Mouse (Mus musculus) layer of hippocampus, adult 9-11 months (tissue): Measurements from ENCODE around the gene Coro2a.
"Not testable (repeated sequence)": the region's sequence is repeated elsewhere in the genome, so short reads cannot be mapped to it uniquely, and the experiment has no call there.

Source experiments
- DNase-seq: peaks from one replicate; pipeline ENCODE4 v3.0.0; 2022

The Coro2a gene

DNA sequence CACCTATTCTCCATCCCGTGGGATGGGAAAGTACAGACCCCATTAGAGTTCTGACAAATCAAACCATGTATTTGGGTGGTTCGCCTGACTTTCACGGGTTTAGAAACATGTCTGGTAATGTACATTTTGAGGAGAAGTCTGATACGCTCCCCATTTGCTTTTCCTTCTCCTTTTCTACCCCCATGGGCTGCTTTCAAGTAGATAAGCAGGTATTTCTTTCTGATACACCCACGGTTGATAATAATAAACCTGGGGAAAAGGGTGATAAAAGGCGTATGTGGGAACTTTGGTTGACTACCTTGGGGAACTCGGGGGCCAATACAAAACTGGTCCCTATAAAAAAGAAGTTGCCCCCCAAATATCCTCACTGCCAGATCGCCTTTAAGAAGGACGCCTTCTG lies 20.0 kb downstream of the Coro2a start:
- not testable (repeated sequence) for DNase-seq

DNA sequence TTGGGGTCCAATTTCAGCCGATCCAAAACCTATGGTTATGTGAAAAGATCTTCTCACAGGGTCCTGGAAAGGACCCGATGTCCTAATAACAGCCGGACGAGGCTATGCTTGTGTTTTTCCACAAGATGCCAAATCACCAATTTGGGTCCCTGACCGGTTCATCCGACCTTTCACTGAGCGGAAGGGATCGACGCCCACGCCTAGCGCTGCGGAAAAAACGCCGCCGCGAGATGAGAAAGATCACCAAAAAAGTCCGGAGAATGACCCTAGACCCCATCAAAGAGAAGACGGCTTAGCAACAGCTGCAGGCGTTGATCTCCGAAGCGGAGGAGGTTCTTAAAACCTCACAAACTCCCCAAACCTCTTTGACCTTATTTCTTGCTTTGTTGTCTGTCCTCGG lies 20.4 kb downstream of the Coro2a start:
- not testable (repeated sequence) for DNase-seq

GRCm38 (mm10) chr4:46580799-46581243 lies 21.2 kb downstream of the Coro2a start:
- not testable (repeated sequence) for DNase-seq

GRCm38 (mm10) chr4:46578796-46579346 lies 23.1 kb downstream of the Coro2a start:
- DNase-seq, result not testable (repeated sequence)

DNA sequence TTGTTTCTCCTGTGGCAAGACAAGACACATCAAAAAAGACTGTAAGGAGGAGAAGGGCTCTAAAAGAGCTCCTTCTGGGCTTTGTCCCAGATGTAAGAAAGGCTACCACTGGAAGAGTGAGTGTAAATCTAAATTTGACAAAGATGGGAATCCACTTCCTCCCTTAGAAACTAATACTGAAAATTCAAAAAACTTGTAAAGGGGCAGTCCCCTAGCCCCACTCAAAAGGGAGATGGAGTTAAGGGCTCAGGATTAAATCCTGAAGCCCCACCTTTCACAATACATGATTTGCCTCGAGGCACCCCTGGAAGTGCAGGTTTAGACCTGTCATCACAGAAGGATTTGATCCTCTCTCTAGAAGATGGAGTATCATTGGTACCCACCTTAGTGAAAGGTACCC lies 23.8 kb downstream of the Coro2a start:
- no peak for DNase-seq

DNA sequence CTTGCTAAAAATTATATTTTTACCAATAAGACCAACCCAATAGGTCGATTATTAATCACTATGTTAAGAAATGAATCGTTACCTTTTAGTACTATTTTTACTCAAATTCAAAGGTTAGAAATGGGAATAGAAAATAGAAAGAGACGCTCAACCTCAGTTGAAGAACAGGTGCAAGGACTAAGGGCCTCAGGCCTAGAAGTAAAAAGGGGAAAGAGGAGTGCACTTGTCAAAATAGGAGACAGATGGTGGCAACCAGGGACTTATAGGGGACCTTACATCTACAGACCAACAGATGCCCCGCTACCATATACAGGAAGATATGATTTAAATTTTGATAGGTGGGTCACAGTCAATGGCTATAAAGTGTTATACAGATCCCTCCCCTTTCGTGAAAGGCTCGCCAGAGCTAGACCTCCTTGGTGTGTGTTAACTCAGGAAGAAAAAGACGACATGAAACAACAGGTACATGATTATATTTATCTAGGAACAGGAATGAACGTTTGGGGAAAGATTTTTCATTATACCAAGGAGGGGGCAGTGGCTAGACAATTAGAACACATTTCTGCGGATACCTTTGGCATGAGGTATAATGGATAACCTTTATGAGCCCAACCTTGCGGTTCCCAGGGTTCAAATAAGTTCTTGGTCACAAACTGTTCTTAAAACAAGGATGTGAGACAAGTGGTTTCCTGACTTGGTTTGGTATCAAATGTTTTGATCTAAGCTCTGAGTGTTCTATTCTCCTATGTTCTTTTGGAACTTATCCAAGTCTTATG lies 26.3 kb downstream of the Coro2a start:
- not testable (repeated sequence) for DNase-seq

- no peak for DNase-seq
Measured at GRCm38 (mm10) chr4:46574841-46575240, 27.2 kb downstream of the Coro2a start.

GRCm38 (mm10) chr4:46574024-46574753 lies 27.8 kb downstream of the Coro2a start:
- DNase-seq, result no peak

- no peak for DNase-seq
Measured at GRCm38 (mm10) chr4:46572616-46573015, 29.4 kb downstream of the Coro2a start.

- no peak for DNase-seq
Measured at GRCm38 (mm10) chr4:46571744-46572143, 30.3 kb downstream of the Coro2a start.

GRCm38 (mm10) chr4:46569671-46570070 lies 32.3 kb downstream of the Coro2a start:
- peak; percentile 63 for DNase-seq

GRCm38 (mm10) chr4:46568169-46568568 lies 33.8 kb downstream of the Coro2a start:
- no peak for DNase-seq

GRCm38 (mm10) chr4:46566931-46567671 lies 34.9 kb downstream of the Coro2a start:
- DNase-seq, result no peak

- DNase-seq, result no peak
Measured at GRCm38 (mm10) chr4:46565393-46565955, 36.5 kb downstream of the Coro2a start.

GRCm38 (mm10) chr4:46564247-46564646 lies 37.8 kb downstream of the Coro2a start:
- DNase-seq, result no peak

DNA sequence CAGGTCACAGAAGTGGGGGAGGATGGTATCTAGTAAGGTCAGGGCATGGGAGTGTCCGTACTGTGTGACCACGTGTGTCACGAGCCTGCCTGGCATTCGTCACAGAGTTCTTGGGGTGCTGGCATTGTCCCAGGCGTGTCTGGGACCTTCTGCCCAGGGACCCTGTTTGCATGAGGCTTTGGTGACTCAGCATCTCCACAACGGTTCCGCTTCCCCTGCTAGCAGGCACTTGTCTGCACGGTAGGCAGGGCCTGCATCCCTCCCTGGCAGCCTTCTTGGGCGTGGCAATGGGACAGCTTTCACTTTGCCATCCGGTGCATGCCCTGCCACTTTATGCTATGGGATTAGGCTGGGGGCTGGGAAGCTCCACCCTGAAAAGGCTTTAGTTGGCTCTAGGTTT lies 38.2 kb downstream of the Coro2a start:
- peak; percentile 49 for DNase-seq

- no peak for DNase-seq
Measured at GRCm38 (mm10) chr4:46562841-46563240, 39.2 kb downstream of the Coro2a start.

- DNase-seq, result no peak
Measured at GRCm38 (mm10) chr4:46562037-46562436, 40.0 kb downstream of the Coro2a start.

GRCm38 (mm10) chr4:46560069-46560705 lies 41.8 kb downstream of the Coro2a start:
- no peak for DNase-seq

DNA sequence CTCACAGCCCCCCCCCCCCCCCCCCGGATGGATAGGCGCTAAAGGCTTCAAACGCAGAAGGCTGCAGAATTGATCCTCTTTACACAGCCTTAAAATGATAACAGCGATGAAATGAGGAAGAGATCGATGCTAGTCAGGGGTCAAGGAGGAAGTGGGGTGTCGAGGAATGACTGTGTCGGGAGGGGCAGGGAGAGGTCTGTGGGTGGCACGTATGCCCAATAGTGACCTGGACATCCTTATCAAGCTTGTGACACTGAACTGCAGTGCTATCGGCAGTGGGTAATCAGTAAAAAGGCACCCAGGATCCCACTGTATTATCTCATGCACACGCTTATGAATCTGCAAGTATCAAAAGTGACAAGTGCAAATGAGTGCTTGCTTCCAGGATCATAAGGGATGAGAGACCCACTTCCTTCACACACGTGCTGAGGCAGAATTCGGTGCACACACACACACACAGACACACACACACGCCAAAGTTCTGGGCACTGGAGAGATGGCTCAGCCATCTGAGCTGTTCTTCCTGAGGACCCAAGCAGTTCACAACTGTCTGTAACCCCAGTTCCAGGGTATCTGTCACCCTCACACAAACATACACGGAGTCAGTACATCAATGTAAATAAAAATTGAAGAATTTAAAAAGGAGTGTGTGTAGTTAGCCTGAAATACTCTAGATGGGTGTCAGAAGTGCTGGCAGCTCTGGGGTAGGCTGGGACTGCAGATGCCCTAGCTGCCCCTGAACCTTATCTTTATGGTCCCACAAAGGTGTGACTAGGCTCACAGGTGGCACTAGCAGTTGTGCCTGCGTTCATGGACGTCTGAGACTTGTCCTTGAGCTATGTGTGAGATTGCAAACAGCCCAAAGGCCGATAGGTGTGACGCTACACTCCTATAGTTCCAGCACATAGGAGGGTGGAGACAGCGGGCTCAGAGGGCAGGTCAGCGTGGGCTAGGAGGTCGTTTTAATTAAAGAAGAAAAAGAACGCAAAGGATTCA lies 43.0 kb downstream of the Coro2a start:
- DNase-seq, result no peak

DNA sequence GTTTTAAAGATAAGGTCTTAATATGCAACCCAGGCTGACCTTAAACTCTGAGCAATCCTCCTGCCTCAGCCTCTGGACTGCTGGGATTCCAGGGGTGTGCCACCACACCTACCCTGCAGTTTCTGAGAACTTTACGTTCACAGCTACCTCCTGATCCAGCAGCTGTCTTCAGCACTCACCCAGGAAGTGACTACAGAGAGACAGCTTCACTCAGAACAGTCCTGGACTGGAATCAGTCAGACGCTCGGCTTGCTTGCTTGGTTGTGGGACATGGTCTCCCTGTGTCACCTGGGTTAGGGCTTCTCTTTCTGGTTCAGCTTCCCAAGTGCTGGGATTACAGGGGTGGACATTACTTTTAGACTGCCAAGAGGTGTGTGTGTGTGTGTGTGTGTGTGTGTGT lies 45.1 kb downstream of the Coro2a start:
- no peak for DNase-seq
